Mouse (Mus musculus) thymus, postnatal 0 days (tissue): Measurements from ENCODE around the gene Gadd45g. TPM values are rescaled to one million over a fixed set of nuclear protein-coding genes. Genes with fewer than 3 reads are reported as not detected.
"Not testable (repeated sequence)": the region's sequence is repeated elsewhere in the genome, so short reads cannot be mapped to it uniquely, and the experiment has no call there.

ENCODE experiments used
- DNase-seq: peaks from one replicate; pipeline ENCODE4 v3.0.0-alpha.2; 2015; ENCODE audit warnings: low spot score
- polyA plus RNA-seq: library from polyadenylated mRNA; unstranded; fragments of >200 nt; fragmentation: Nextera tagmentation; extraction: Ambion mirVana; gene quantifications from 2 replicates; pipeline ENCODE4 v1.2.1, GENCODE M21; 2015

Gene Gadd45g
- polyA plus RNA-seq, 1 experiment from 2014 or later = 14.2 TPM

GRCm38 (mm10) chr13:51833611-51834010, 12.9 kb upstream of the Gadd45g start:
- no peak for DNase-seq

GRCm38 (mm10) chr13:51834024-51834423, 12.5 kb upstream of the Gadd45g start:
- not testable (repeated sequence) for DNase-seq

- DNase-seq = no peak
Measured at GRCm38 (mm10) chr13:51834520-51834919, 12.0 kb upstream of the Gadd45g start.

- DNase-seq = not testable (repeated sequence)
Measured at GRCm38 (mm10) chr13:51835208-51835607, 11.3 kb upstream of the Gadd45g start.

- DNase-seq = no peak
Measured at GRCm38 (mm10) chr13:51837402-51837801, 9.1 kb upstream of the Gadd45g start.

- DNase-seq = peak; percentile 76
Measured at GRCm38 (mm10) chr13:51839250-51840026, 7.0 kb upstream of the Gadd45g start.

GRCm38 (mm10) chr13:51840702-51841101, 5.8 kb upstream of the Gadd45g start:
- no peak for DNase-seq

- DNase-seq = no peak
Measured at GRCm38 (mm10) chr13:51841541-51842115, 4.8 kb upstream of the Gadd45g start.

GRCm38 (mm10) chr13:51842191-51842590, 4.3 kb upstream of the Gadd45g start:
- no peak for DNase-seq

- DNase-seq = no peak
Measured at GRCm38 (mm10) chr13:51842773-51843172, 3.7 kb upstream of the Gadd45g start.

- DNase-seq = no peak
Measured at GRCm38 (mm10) chr13:51843298-51843697, 3.2 kb upstream of the Gadd45g start.

GRCm38 (mm10) chr13:51844118-51844517, 2.4 kb upstream of the Gadd45g start:
- DNase-seq = no peak

- DNase-seq = peak; percentile 80
Measured at GRCm38 (mm10) chr13:51844661-51845060, 1.8 kb upstream of the Gadd45g start.

GRCm38 (mm10) chr13:51845072-51845471, 1.4 kb upstream of the Gadd45g start:
- DNase-seq = peak; percentile 40

- peak; percentile 84 for DNase-seq
Measured at GRCm38 (mm10) chr13:51845591-51846191, 787 bp upstream of the Gadd45g start.

- peak; percentile 48 for DNase-seq
Measured at GRCm38 (mm10) chr13:51846868-51847793, 653 bp downstream of the Gadd45g start.

- DNase-seq = peak; percentile 80
Measured at GRCm38 (mm10) chr13:51847979-51848480, 1.6 kb downstream of the Gadd45g start.

GRCm38 (mm10) chr13:51848481-51849240, 2.2 kb downstream of the Gadd45g start:
- peak; percentile 65 for DNase-seq

GRCm38 (mm10) chr13:51849241-51850033, 3.0 kb downstream of the Gadd45g start:
- no peak for DNase-seq

- no peak for DNase-seq
Measured at GRCm38 (mm10) chr13:51850565-51850964, 4.1 kb downstream of the Gadd45g start.
